Mouse (Mus musculus): Measurements from ENCODE around the gene Tsks. TPM values are rescaled to one million over a fixed set of nuclear protein-coding genes. Genes with fewer than 3 reads are reported as not detected.

Tsks gene
- polyA plus RNA-seq, 1 experiment: not detected

GRCm38 (mm10) chr7:45000539-45001114 is 57.6 kb downstream of the Tsks start:
- H3K27ac ChIP-seq (ENCODE audit: insufficient read depth, low read length): no peak overlapping the region
- TF ChIP-seq POLR2A (IDR thresholded peaks at IDR 0.05; ENCODE audit: low read depth, low read length) (no peak), CTCF (IDR thresholded peaks at IDR 0.05; ENCODE audit: extremely low read depth, insufficient read depth, insufficient read length, insufficient replicate concordance) (no peak)
- no peak overlapping the region for H3K4me3 ChIP-seq (ENCODE audit: extremely low read depth, insufficient read depth, insufficient read length)
- H3K36me3 ChIP-seq (ENCODE audit: control insufficient read depth, insufficient read depth, low read length): peaks cover 42% of the 10 kb centered on the region
- H3K27me3 ChIP-seq (ENCODE audit: control insufficient read depth, insufficient read depth, low read length): no peaks in the 10 kb centered on the region
- DNase-seq (ENCODE audit: low read depth in 1 of 2, low spot score in 2 of 2): no peak
- 90% methylated on average over 21 of the region's 21 CpGs for WGBS
- peaks cover 17% of the 10 kb centered on the region; the same call in 1 of the 2 replicates for H3K4me1 ChIP-seq (ENCODE audit: control insufficient read depth, insufficient read depth, insufficient read length)

GRCm38 (mm10) chr7:45002440-45002839 is 59.4 kb downstream of the Tsks start:
- no peak overlapping the region for H3K4me3 ChIP-seq (ENCODE audit: extremely low read depth, insufficient read depth, insufficient read length)
- no peak for TF ChIP-seq CTCF (IDR thresholded peaks at IDR 0.05; ENCODE audit: extremely low read depth, insufficient read depth, insufficient read length, insufficient replicate concordance)
- TF ChIP-seq POLR2A (IDR thresholded peaks at IDR 0.05; ENCODE audit: low read depth, low read length): no peak
- H3K27me3 ChIP-seq (ENCODE audit: control insufficient read depth, insufficient read depth, low read length): no peaks in the 10 kb centered on the region
- no peak for DNase-seq (ENCODE audit: low read depth in 1 of 2, low spot score in 2 of 2)
- H3K36me3 ChIP-seq (ENCODE audit: control insufficient read depth, insufficient read depth, low read length): peaks cover 58% of the 10 kb centered on the region
- WGBS: 82% methylated on average over 7 of the region's 7 CpGs
- peaks cover 7% of the 10 kb centered on the region; the same call in 1 of the 2 replicates for H3K4me1 ChIP-seq (ENCODE audit: control insufficient read depth, insufficient read depth, insufficient read length)
- H3K27ac ChIP-seq (ENCODE audit: insufficient read depth, low read length): no peak overlapping the region

- TF ChIP-seq POLR2A (IDR thresholded peaks at IDR 0.05; ENCODE audit: low read depth, low read length) (no peak), CTCF (IDR thresholded peaks at IDR 0.05; ENCODE audit: extremely low read depth, insufficient read depth, insufficient read length, insufficient replicate concordance) (no peak)
- 50% methylated on average over 3 of the region's 3 CpGs for WGBS
- H3K4me1 ChIP-seq (ENCODE audit: control insufficient read depth, insufficient read depth, insufficient read length): 0 out of 2 replicates have a peak, but pooled peaks cover 2% of the 10 kb centered on the region
- peaks cover 70% of the 10 kb centered on the region for H3K36me3 ChIP-seq (ENCODE audit: control insufficient read depth, insufficient read depth, low read length)
- H3K27me3 ChIP-seq (ENCODE audit: control insufficient read depth, insufficient read depth, low read length): no peaks in the 10 kb centered on the region
- H3K4me3 ChIP-seq (ENCODE audit: extremely low read depth, insufficient read depth, insufficient read length): no peak overlapping the region
- no peak overlapping the region for H3K27ac ChIP-seq (ENCODE audit: insufficient read depth, low read length)
- DNase-seq (ENCODE audit: low read depth in 1 of 2, low spot score in 2 of 2): no peak
Observed at GRCm38 (mm10) chr7:45004546-45004945, 61.5 kb downstream of the Tsks start.

GRCm38 (mm10) chr7:45005321-45005992 is 62.5 kb downstream of the Tsks start:
- no peak for DNase-seq (ENCODE audit: low read depth in 1 of 2, low spot score in 2 of 2)
- Histone ChIP-seq H3K27me3 (ENCODE audit: control insufficient read depth, insufficient read depth, low read length) (no peaks in the 10 kb centered on the region), H3K4me1 (ENCODE audit: control insufficient read depth, insufficient read depth, insufficient read length) (0 out of 2 replicates have a peak, but pooled peaks cover 2% of the 10 kb centered on the region), H3K4me3 (ENCODE audit: extremely low read depth, insufficient read depth, insufficient read length) (no peak overlapping the region), H3K36me3 (ENCODE audit: control insufficient read depth, insufficient read depth, low read length) (peaks cover 62% of the 10 kb centered on the region), H3K27ac (ENCODE audit: insufficient read depth, low read length) (no peak overlapping the region)
- no peak for TF ChIP-seq CTCF (IDR thresholded peaks at IDR 0.05; ENCODE audit: extremely low read depth, insufficient read depth, insufficient read length, insufficient replicate concordance)
- TF ChIP-seq POLR2A (IDR thresholded peaks at IDR 0.05; ENCODE audit: low read depth, low read length): no peak
- 85% methylated on average over 6 of the region's 6 CpGs for WGBS

- Histone ChIP-seq H3K27me3 (ENCODE audit: control insufficient read depth, insufficient read depth, low read length) (no peaks in the 10 kb centered on the region), H3K4me3 (ENCODE audit: extremely low read depth, insufficient read depth, insufficient read length) (no peak overlapping the region), H3K4me1 (ENCODE audit: control insufficient read depth, insufficient read depth, insufficient read length) (no peaks in the 10 kb centered on the region), H3K36me3 (ENCODE audit: control insufficient read depth, insufficient read depth, low read length) (peaks cover 57% of the 10 kb centered on the region), H3K27ac (ENCODE audit: insufficient read depth, low read length) (no peak overlapping the region)
- TF ChIP-seq POLR2A (IDR thresholded peaks at IDR 0.05; ENCODE audit: low read depth, low read length): no peak
- no peak for TF ChIP-seq CTCF (IDR thresholded peaks at IDR 0.05; ENCODE audit: extremely low read depth, insufficient read depth, insufficient read length, insufficient replicate concordance)
- 90% methylated on average over 12 of the region's 12 CpGs for WGBS
- no peak for DNase-seq (ENCODE audit: low read depth in 1 of 2, low spot score in 2 of 2)
Observed at GRCm38 (mm10) chr7:45006503-45006902, 63.5 kb downstream of the Tsks start.

GRCm38 (mm10) chr7:45007141-45007540 is 64.1 kb downstream of the Tsks start:
- Histone ChIP-seq H3K36me3 (ENCODE audit: control insufficient read depth, insufficient read depth, low read length) (peaks cover 57% of the 10 kb centered on the region), H3K27me3 (ENCODE audit: control insufficient read depth, insufficient read depth, low read length) (no peaks in the 10 kb centered on the region), H3K4me3 (ENCODE audit: extremely low read depth, insufficient read depth, insufficient read length) (no peak overlapping the region), H3K4me1 (ENCODE audit: control insufficient read depth, insufficient read depth, insufficient read length) (no peaks in the 10 kb centered on the region), H3K27ac (ENCODE audit: insufficient read depth, low read length) (no peak overlapping the region)
- TF ChIP-seq CTCF (IDR thresholded peaks at IDR 0.05; ENCODE audit: extremely low read depth, insufficient read depth, insufficient read length, insufficient replicate concordance): no peak
- no peak for TF ChIP-seq POLR2A (IDR thresholded peaks at IDR 0.05; ENCODE audit: low read depth, low read length)
- no peak for DNase-seq (ENCODE audit: low read depth in 1 of 2, low spot score in 2 of 2)
- 97% methylated on average over 29 of the region's 29 CpGs for WGBS

Other genes with a start within 250 kb of the Tsks start
- gene Izumo2, start 234.5 kb upstream of the Tsks start, polyA plus RNA-seq (2012; rRNA removed): not detected in 2 replicates
- 46.4 and 52.5 TPM in 2 replicates for gene Vrk3, start 194.8 kb upstream of the Tsks start, polyA plus RNA-seq (2012; rRNA removed)
- 0.25 and 0.27 TPM in 2 replicates for gene Zfp473, start 192.2 kb upstream of the Tsks start, polyA plus RNA-seq (2012; rRNA removed)
- gene Nup62, start 127.1 kb upstream of the Tsks start, polyA plus RNA-seq (2012; rRNA removed): 43.8 and 60.5 TPM in 2 replicates
- gene Il4i1, start 126.8 kb upstream of the Tsks start, polyA plus RNA-seq (2012; rRNA removed): 175 and 251 TPM in 2 replicates
- 49.6 and 66.2 TPM in 2 replicates for gene Atf5, start 126.5 kb upstream of the Tsks start, polyA plus RNA-seq (2012; rRNA removed)
- 67.8 and 105 TPM in 2 replicates for gene Akt1s1, start 94.2 kb upstream of the Tsks start, polyA plus RNA-seq (2012; rRNA removed)
- gene Tbc1d17, start 94.1 kb upstream of the Tsks start, polyA plus RNA-seq (2012; rRNA removed): 68.4 and 91.7 TPM in 2 replicates
- gene Pnkp, start 86.1 kb upstream of the Tsks start, polyA plus RNA-seq (2012; rRNA removed): 67.3 and 84.9 TPM in 2 replicates
- gene Ptov1, start 73.4 kb upstream of the Tsks start, polyA plus RNA-seq (2012; rRNA removed): 66.2 and 77.3 TPM in 2 replicates
- 113 and 136 TPM in 2 replicates for gene Med25, start 50.5 kb upstream of the Tsks start, polyA plus RNA-seq (2012; rRNA removed)
- gene Fuz, start 47.1 kb upstream of the Tsks start, polyA plus RNA-seq (2012; rRNA removed): 52.8 and 54.4 TPM in 2 replicates
- gene Ap2a1, start 13.7 kb upstream of the Tsks start, polyA plus RNA-seq (2012; rRNA removed): 69.9 and 91.7 TPM in 2 replicates
- gene Cpt1c, start 31.6 kb downstream of the Tsks start, polyA plus RNA-seq (2012; rRNA removed): 4.8 and 6.1 TPM in 2 replicates
- gene Prmt1, start 43.4 kb downstream of the Tsks start, polyA plus RNA-seq (2012; rRNA removed): 109 and 112 TPM in 2 replicates
- 134 and 147 TPM in 2 replicates for gene Irf3, start 54.4 kb downstream of the Tsks start, polyA plus RNA-seq (2012; rRNA removed)
- 33.2 and 38.5 TPM in 2 replicates for gene Bcl2l12, start 55.5 kb downstream of the Tsks start, polyA plus RNA-seq (2012; rRNA removed)
- gene Scaf1, start 73.2 kb downstream of the Tsks start, polyA plus RNA-seq (2012; rRNA removed): 59.0 and 65.4 TPM in 2 replicates
- gene Rras, start 74.8 kb downstream of the Tsks start, polyA plus RNA-seq (2012; rRNA removed): 55.1 and 65.1 TPM in 2 replicates
- gene Prr12, start 109.7 kb downstream of the Tsks start, polyA plus RNA-seq (2012; rRNA removed): 16.1 TPM in 2 replicates
- 67.9 and 95.7 TPM in 2 replicates for gene Nosip, start 119.2 kb downstream of the Tsks start, polyA plus RNA-seq (2012; rRNA removed)
- gene Prrg2, start 119.5 kb downstream of the Tsks start, polyA plus RNA-seq (2012; rRNA removed): 19.9 and 27.6 TPM in 2 replicates
- gene Rcn3, start 149.0 kb downstream of the Tsks start, polyA plus RNA-seq (2012; rRNA removed): 96.5 and 100 TPM in 2 replicates
- 64.4 and 75.4 TPM in 2 replicates for gene Fcgrt, start 160.6 kb downstream of the Tsks start, polyA plus RNA-seq (2012; rRNA removed)
- gene Rps11, start 181.2 kb downstream of the Tsks start, polyA plus RNA-seq (2012; rRNA removed): 273 and 325 TPM in 2 replicates
- gene Rpl13a, start 185.6 kb downstream of the Tsks start, polyA plus RNA-seq (2012; rRNA removed): 1,860 and 2,797 TPM in 2 replicates
- 0.28 and 0.70 TPM in 2 replicates for gene Gm45713, start 193.0 kb downstream of the Tsks start, polyA plus RNA-seq (2012; rRNA removed)
- gene Flt3l, start 193.2 kb downstream of the Tsks start, polyA plus RNA-seq (2012; rRNA removed): 183 and 197 TPM in 2 replicates
- 45.2 and 48.7 TPM in 2 replicates for gene Pih1d1, start 211.1 kb downstream of the Tsks start, polyA plus RNA-seq (2012; rRNA removed)
- 93.0 and 114 TPM in 2 replicates for gene Aldh16a1, start 211.4 kb downstream of the Tsks start, polyA plus RNA-seq (2012; rRNA removed)
- 0.05 and 0.06 TPM in 2 replicates for gene Slc17a7, start 220.7 kb downstream of the Tsks start, polyA plus RNA-seq (2012; rRNA removed)
- not detected in 2 replicates for gene Gfy, start 236.4 kb downstream of the Tsks start, polyA plus RNA-seq (2012; rRNA removed)
- not detected in 2 replicates for gene Pth2, start 237.8 kb downstream of the Tsks start, polyA plus RNA-seq (2012; rRNA removed)

All from spleen, adult 2 months (tissue).